Mouse (Mus musculus) stomach, postnatal 0 days (tissue): ENCODE results near the gene Khsrp. TPM values are rescaled to one million over a fixed set of nuclear protein-coding genes. Genes with fewer than 3 reads are reported as not detected.

Source experiments
- ATAC-seq: fragments of 200-750 bp; cut with Nextera tagmentation; 2 replicates; pipeline ENCODE4 v1.8.0; 2017; ENCODE audit not compliant: low FRiP score, low TSS enrichment
- DNase-seq: peaks from one replicate; pipeline ENCODE4 v3.0.0-alpha.2; 2016; ENCODE audit warnings: low spot score
- H3K27ac ChIP-seq: fragments of 300-500 bp; sonication (generic); replicated peaks from 2 replicates; pipeline ENCODE4 v1.5.1; 2014; ENCODE audit warnings: mild to moderate bottlenecking, control low read depth
- H3K27me3 ChIP-seq: fragments of 300-500 bp; sonication (generic); 2 replicates; pipeline ENCODE4 v1.6.1; 2014; ENCODE audit warnings: low read length; ENCODE audit not compliant: control insufficient read depth, insufficient read depth
- H3K36me3 ChIP-seq: fragments of 300-500 bp; sonication (generic); 2 replicates; pipeline ENCODE4 v1.6.1; 2014; ENCODE audit warnings: low read length, mixed read lengths; ENCODE audit not compliant: control insufficient read depth, insufficient read depth
- H3K4me1 ChIP-seq: fragments of 300-500 bp; sonication (generic); replicated peaks from 2 replicates; pipeline ENCODE4 v1.6.1; 2014; ENCODE audit warnings: antibody characterized with exemption; ENCODE audit not compliant: control insufficient read depth, insufficient read depth
- H3K4me2 ChIP-seq: fragments of 300-500 bp; sonication (generic); replicated peaks from 2 replicates; pipeline ENCODE4 v1.6.1; 2014; ENCODE audit warnings: low read depth, mild to moderate bottlenecking, control low read depth, moderate library complexity
- H3K4me3 ChIP-seq: fragments of 300-500 bp; sonication (generic); 2 replicates; pipeline ENCODE4 v1.5.1; 2014; ENCODE audit warnings: low read depth, low read length, control low read depth
- H3K9ac ChIP-seq: fragments of 300-500 bp; sonication (generic); 2 replicates; pipeline ENCODE4 v1.6.1; 2014; ENCODE audit warnings: mild to moderate bottlenecking, low read length, control low read depth, mixed read lengths
- H3K9me3 ChIP-seq: fragments of 300-500 bp; sonication (generic); 2 replicates; pipeline ENCODE4 v1.6.1; 2016; ENCODE audit warnings: low read length; ENCODE audit not compliant: control insufficient read depth
- CTCF ChIP-seq: IDR thresholded peaks from 2 replicates; pipeline ENCODE4 v1.5.1; 2016; ENCODE audit warnings: antibody characterized with exemption, low read depth, mild to moderate bottlenecking, moderate library complexity
- EP300 ChIP-seq: optimal IDR thresholded peaks from 2 replicates; pipeline ENCODE3; 2016; ENCODE audit warnings: antibody characterized with exemption
- WGBS: fragments of 180-500 bp; shearing (Covaris S2); extraction: QIAGEN DNeasy Blood & Tissue Kit; methylation state at CpG from one replicate; pipeline ENCODE4 v1.1.7; 2014; 5-methylcytosine and 5-hydroxymethylcytosine counted together
- polyA plus RNA-seq: library from polyadenylated mRNA; unstranded; fragments of >200 nt; fragmentation: Nextera tagmentation; extraction: Ambion mirVana; gene quantifications from 2 replicates; pipeline ENCODE4 v1.2.1, GENCODE M21; 2015

The Khsrp gene
- polyA plus RNA-seq, 1 experiment from 2014 or later: 18.2 TPM

DNA sequence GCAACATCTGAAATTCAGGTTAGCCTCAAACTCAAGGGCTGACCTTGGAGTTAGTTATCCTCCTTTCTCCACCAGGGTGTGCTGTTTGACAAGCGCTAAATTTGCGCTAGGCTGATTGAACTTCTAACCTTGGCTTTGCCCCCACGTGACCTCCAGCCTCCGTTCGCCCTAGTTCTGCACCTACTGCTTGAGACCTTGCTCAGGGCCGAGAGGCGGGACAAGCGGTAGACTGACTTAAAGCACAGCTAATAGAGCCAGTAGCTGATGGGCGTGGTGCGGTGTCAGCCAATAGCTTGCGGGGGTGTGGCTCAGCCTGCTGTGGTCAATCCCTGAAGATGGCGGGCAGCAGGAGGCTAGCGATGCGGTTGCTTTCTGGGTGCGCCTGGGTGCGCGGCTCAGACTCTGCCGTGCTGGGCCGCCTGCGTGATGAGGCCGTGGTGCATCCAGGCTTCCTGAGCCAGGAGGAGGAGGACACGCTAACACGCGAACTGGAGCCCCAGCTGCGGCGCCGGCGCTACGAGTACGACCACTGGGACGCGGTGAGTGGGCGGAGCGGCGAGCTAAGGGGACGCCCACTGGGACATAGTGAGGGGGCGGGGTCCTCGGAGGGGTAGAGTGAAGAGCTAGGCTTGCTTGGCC lies 34.2 kb downstream of the Khsrp start, which contains the start of gene Alkbh7:
Gene Alkbh7, plus strand, starts transcription at position 311 of the 639 bp plus-strand sequence.
- peak within 1 kb of the TSS; percentile 63 for H3K9ac ChIP-seq
- peak within 1 kb of the TSS; percentile 75 for H3K4me2 ChIP-seq
- TF ChIP-seq EP300 (no peak), CTCF (peak; percentile 91)
- peak within 1 kb of the TSS; percentile 70 for H3K27ac ChIP-seq
- DNase-seq: peak; percentile 98
- peak; percentile 100 for ATAC-seq
- H3K36me3 ChIP-seq: peaks cover 20% of the 10 kb centered on the region
- H3K4me3 ChIP-seq: peak within 1 kb of the TSS; percentile 75
- H3K9me3 ChIP-seq: no peaks in the 10 kb centered on the region
- H3K27me3 ChIP-seq: no peaks in the 10 kb centered on the region
- under 1% methylated on average over 38 of the region's 38 CpGs for WGBS
- peaks cover 3% of the 10 kb centered on the region; the same call in 1 of the 2 replicates for H3K4me1 ChIP-seq

DNA sequence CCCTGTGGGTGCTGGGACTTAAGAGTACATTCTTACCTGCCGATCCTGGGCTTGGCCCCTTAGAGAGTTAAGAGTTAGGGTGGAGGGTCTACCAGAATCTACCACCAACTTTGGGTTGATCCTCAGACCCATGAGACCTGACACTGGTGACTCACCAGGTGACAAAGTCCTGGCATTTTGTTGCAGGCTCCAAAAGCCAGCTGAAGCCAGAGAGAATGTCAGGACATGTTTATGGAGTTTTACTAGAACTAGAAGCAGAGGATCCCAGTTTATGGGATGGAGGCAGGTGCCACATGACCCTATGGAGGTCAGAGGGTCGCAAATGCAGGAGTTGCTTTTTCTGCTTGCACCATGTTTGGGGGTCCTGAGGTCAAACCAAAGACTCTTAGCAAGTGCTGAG lies 34.8 kb downstream of the Khsrp start:
- ATAC-seq: no peak
- Histone ChIP-seq H3K9ac (no peak overlapping the region), H3K4me2 (no peak overlapping the region)

DNA sequence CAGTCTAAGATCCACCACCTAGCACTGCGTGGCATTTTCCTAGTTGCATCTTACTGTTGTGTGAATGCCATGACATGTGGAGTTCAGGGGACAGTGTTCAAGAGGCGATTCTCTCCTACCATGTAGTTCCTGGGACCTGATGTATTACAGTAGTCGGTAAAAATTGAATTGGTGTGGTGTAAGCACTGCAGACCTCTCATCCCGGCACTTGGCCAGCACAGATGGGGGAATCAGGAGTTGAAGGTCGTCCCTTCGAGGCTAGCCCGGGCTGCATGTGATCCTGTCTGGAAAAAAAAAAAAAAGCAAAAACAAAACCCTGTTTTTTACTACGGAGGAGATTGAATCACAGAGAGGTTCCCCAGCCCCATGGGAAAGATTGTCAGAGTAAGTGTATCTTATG lies 36.3 kb downstream of the Khsrp start:
- Histone ChIP-seq H3K4me2 (no peak overlapping the region), H3K27ac (no peak overlapping the region), H3K9ac (no peak overlapping the region), H3K9me3 (no peaks in the 10 kb centered on the region), H3K4me3 (no peak overlapping the region), H3K36me3 (peaks cover 21% of the 10 kb centered on the region), H3K27me3 (no peaks in the 10 kb centered on the region), H3K4me1 (peaks cover 3% of the 10 kb centered on the region; the same call in 1 of the 2 replicates)
- TF ChIP-seq CTCF (no peak), EP300 (no peak)
- 89% methylated on average over 8 of the region's 8 CpGs for WGBS
- no peak for ATAC-seq
- DNase-seq: no peak

More for the DNA sequence above, 34.8 kb downstream of the Khsrp start:
- H3K27ac ChIP-seq: no peak overlapping the region
- 74% methylated on average over 2 of the region's 2 CpGs for WGBS
- no peak for DNase-seq
- no peaks in the 10 kb centered on the region for H3K27me3 ChIP-seq
- no peaks in the 10 kb centered on the region for H3K9me3 ChIP-seq
- H3K36me3 ChIP-seq: peaks cover 21% of the 10 kb centered on the region
- TF ChIP-seq CTCF: no peak
- no peak for TF ChIP-seq EP300
- no peak overlapping the region for H3K4me3 ChIP-seq
- H3K4me1 ChIP-seq: peaks cover 3% of the 10 kb centered on the region; the same call in 1 of the 2 replicates

DNA sequence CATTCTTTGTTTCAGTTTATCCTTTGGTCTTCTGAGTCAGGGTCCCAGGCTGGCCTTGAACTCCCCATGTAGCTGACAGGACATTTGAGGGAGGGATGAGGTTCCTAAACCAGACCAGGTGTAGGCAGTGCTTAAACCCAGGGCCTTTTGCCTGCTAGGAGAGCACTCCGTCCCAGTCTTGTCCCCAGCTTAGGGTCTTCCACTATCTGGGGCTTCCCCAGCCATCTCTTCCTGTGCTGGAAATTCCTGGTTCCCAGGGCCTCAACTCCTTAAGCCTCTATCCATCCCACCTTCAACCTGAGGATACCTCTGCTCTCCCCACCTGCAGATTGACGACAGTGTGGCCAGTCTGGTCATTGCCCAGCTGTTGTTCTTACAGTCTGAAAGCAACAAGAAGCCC lies 40.4 kb downstream of the Khsrp start:
- DNase-seq: no peak

DNA sequence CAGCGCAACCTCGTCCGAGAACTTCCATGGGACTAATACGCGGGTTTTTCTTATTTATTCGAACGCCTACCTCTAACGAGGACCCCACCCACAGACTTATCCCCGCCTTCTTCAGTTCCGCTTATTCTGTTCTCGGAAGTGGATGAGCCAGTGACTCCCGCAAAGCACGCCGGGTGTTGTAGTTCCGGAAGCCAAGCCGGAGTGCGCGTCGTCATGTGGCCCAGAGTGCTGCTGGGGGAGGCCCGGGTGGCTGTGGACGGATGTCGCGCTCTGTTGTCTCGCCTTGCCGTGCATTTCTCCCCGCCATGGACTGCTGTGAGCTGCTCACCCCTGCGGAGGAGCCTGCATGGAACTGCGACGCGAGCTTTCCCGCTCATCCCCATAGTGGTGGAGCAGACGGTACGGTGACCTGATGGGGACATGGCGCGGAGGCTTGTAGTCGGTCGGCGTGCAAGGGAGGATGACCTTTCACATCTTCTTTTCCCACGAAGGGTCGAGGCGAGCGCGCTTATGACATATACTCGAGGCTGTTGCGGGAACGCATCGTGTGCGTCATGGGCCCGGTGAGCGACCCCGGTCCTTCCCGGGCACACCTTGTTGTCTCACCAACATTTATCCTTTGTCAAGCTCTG lies 41.1 kb downstream of the Khsrp start, which contains the start of gene Clpp:
Gene Clpp, plus strand, starts transcription at position 191 of the 632 bp plus-strand sequence.
- Histone ChIP-seq H3K36me3 (peaks cover 12% of the 10 kb centered on the region; the same call in 1 of the 2 replicates), H3K27me3 (no peaks in the 10 kb centered on the region), H3K27ac (peak within 1 kb of the TSS; percentile 58; the same call in 1 of the 2 replicates), H3K9ac (peak within 1 kb of the TSS; percentile 74), H3K4me1 (no peaks in the 10 kb centered on the region; the same call in 1 of the 2 replicates), H3K9me3 (no peaks in the 10 kb centered on the region), H3K4me2 (peak within 1 kb of the TSS; percentile 83), H3K4me3 (peak within 1 kb of the TSS; percentile 66)
- DNase-seq (peak; percentile 95), ATAC-seq (peak; percentile 96)
- no peak for TF ChIP-seq EP300
- no peak for TF ChIP-seq CTCF
- under 1% methylated on average over 52 of the region's 52 CpGs for WGBS

More for the DNA sequence above, 40.4 kb downstream of the Khsrp start:
- H3K9ac ChIP-seq: peak overlapping the region; percentile 74
- no peak overlapping the region for H3K27ac ChIP-seq
- peak overlapping the region; percentile 83 for H3K4me2 ChIP-seq
- H3K9me3 ChIP-seq: no peaks in the 10 kb centered on the region
- ATAC-seq: no peak
- H3K36me3 ChIP-seq: peaks cover 17% of the 10 kb centered on the region; the same call in 1 of the 2 replicates
- no peaks in the 10 kb centered on the region; the same call in 1 of the 2 replicates for H3K4me1 ChIP-seq
- H3K27me3 ChIP-seq: no peaks in the 10 kb centered on the region
- 68% methylated on average over 2 of the region's 2 CpGs for WGBS
- peak overlapping the region; percentile 66 for H3K4me3 ChIP-seq
- no peak for TF ChIP-seq EP300
- no peak for TF ChIP-seq CTCF
